Mouse (Mus musculus): ENCODE data around the gene Oxct2a. TPM values are rescaled to one million over a fixed set of nuclear protein-coding genes. Genes with fewer than 3 reads are reported as not detected.

The Oxct2a gene
- total and polyA plus RNA-seq, 3 experiments, result 0.08 TPM; not detected in 2

GRCm38 (mm10) chr4:123298980-123299670, 24.3 kb downstream of the Oxct2a start:
- no peak for DNase-seq (ENCODE audit: extremely low read depth)
- in situ Hi-C loops (cut with MboI; ENCODE audit: low pct_ligation_motif_present, low pct_unique_long_range_greater_than_20kb, low sequenced_read_pairs) (loop anchor here (25.0 kb wide), 1 partner anchor 538 kb away; no protein-coding TSS in a partner anchor), dilution Hi-C loops (cut with MboI; ENCODE audit: extremely low pct_ligation_motif_present, extremely low pct_unique_long_range_greater_than_20kb, low sequenced_read_pairs) (no loop called here)
- no peak overlapping the region for H3K9ac ChIP-seq (ENCODE audit: insufficient read depth, low read depth)
- TF ChIP-seq ZKSCAN1 (IDR thresholded peaks at IDR 0.05; ENCODE audit: borderline replicate concordance, low read depth, low read length) (no peak), JUN (IDR thresholded peaks at IDR 0.05; ENCODE audit: insufficient read depth, low read depth, low read length) (no peak), ETS1 (conservative IDR thresholded peaks at IDR 0.05; ENCODE audit: low read depth, low read length) (no peak), BHLHE40 (IDR thresholded peaks at IDR 0.05; ENCODE audit: low read depth, low read length) (no peak), TBP (conservative IDR thresholded peaks at IDR 0.05; ENCODE audit: low read depth, low read length) (no peak), EP300 (IDR thresholded peaks at IDR 0.05; ENCODE audit: low read length) (no peak), CHD2 (IDR thresholded peaks at IDR 0.05; ENCODE audit: low read length) (no peak), RCOR1 (conservative IDR thresholded peaks at IDR 0.05; ENCODE audit: low read depth, low read length) (no peak), NELFE (IDR thresholded peaks at IDR 0.05; ENCODE audit: low read depth, low read length) (no peak)
- peaks cover 0 to 4% of the 10 kb centered on the region in 2 experiments; a peak in 2 of 4 replicates for H3K4me1 ChIP-seq (ENCODE audit: control insufficient read depth in 1 of 2, insufficient read depth in 2 of 2)
- no peak overlapping the region for H3K4me2 ChIP-seq (ENCODE audit: insufficient read depth, low read depth, poor library complexity, severe bottlenecking)
- H3K79me2 ChIP-seq (replicated peaks; ENCODE audit: control insufficient read depth, extremely low read depth, insufficient read depth, poor library complexity, severe bottlenecking), result no peaks in the 10 kb centered on the region
- no peak overlapping the region for H3K4me3 ChIP-seq (replicated peaks in 1 of 3; ENCODE audit: low read depth in 2 of 3, low read length in 2 of 3, poor library complexity in 1 of 3)
- H3K27me3 ChIP-seq (replicated peaks), result no peaks in the 10 kb centered on the region
- H3K27ac ChIP-seq (ENCODE audit: insufficient read depth, low read depth), result no peak overlapping the region
- peaks cover 14% of the 10 kb centered on the region for H3K9me3 ChIP-seq (replicated peaks; ENCODE audit: low read length)
- H3K36me3 ChIP-seq (replicated peaks in 1 of 2; ENCODE audit: control insufficient read depth in 1 of 2, insufficient read depth in 1 of 2, low read length in 1 of 2), result peaks cover 58 to 86% of the 10 kb centered on the region in 2 experiments

GRCm38 (mm10) chr4:123298226-123298625, 25.2 kb downstream of the Oxct2a start:
- in situ Hi-C loops (cut with MboI; ENCODE audit: low pct_ligation_motif_present, low pct_unique_long_range_greater_than_20kb, low sequenced_read_pairs), result loop anchor here (25.0 kb wide), 1 partner anchor 539 kb away; no protein-coding TSS in a partner anchor
- H3K4me2 ChIP-seq (ENCODE audit: insufficient read depth, low read depth, poor library complexity, severe bottlenecking), result no peak overlapping the region
- dilution Hi-C loops (cut with MboI; ENCODE audit: extremely low pct_ligation_motif_present, extremely low pct_unique_long_range_greater_than_20kb, low sequenced_read_pairs), result no loop called here
- H3K9me3 ChIP-seq (replicated peaks; ENCODE audit: low read length), result peaks cover 6% of the 10 kb centered on the region
- no peak overlapping the region for H3K27ac ChIP-seq (ENCODE audit: insufficient read depth, low read depth)
- peaks cover 66 to 85% of the 10 kb centered on the region in 2 experiments for H3K36me3 ChIP-seq (replicated peaks in 1 of 2; ENCODE audit: control insufficient read depth in 1 of 2, insufficient read depth in 1 of 2, low read length in 1 of 2)
- no peak overlapping the region for H3K9ac ChIP-seq (ENCODE audit: insufficient read depth, low read depth)
- no peaks in the 10 kb centered on the region for H3K27me3 ChIP-seq (replicated peaks)
- no peak overlapping the region for H3K4me3 ChIP-seq (replicated peaks in 1 of 3; ENCODE audit: low read depth in 2 of 3, low read length in 2 of 3, poor library complexity in 1 of 3)
- H3K79me2 ChIP-seq (replicated peaks; ENCODE audit: control insufficient read depth, extremely low read depth, insufficient read depth, poor library complexity, severe bottlenecking), result no peaks in the 10 kb centered on the region; the same call in 1 of the 2 replicates
- H3K4me1 ChIP-seq (ENCODE audit: control insufficient read depth in 1 of 2, insufficient read depth in 2 of 2), result peaks cover 0 to 4% of the 10 kb centered on the region in 2 experiments; a peak in 2 of 4 replicates
- TF ChIP-seq E2F4 (IDR thresholded peaks at IDR 0.05; ENCODE audit: insufficient replicate concordance, low read depth, low read length) (no peak), ZNF384 (IDR thresholded peaks at IDR 0.05; ENCODE audit: low read depth, low read length) (no peak), GABPA (IDR thresholded peaks at IDR 0.05; ENCODE audit: insufficient replicate concordance, low read depth, low read length) (no peak)
- DNase-seq (ENCODE audit: extremely low read depth), result no peak
